Mouse (Mus musculus) MEL (cell line): ENCODE measurements around the gene Ddo. TPM values are rescaled to one million over a fixed set of nuclear protein-coding genes. Genes with fewer than 3 reads are reported as not detected.

ENCODE experiments used
- DNase-seq: peaks from one replicate; pipeline ENCODE4 v3.0.0; 2011; ENCODE audit warnings: low read depth, low spot score
- H3K27ac ChIP-seq: 2 replicates; pipeline ENCODE4 v1.5.1; 2012; ENCODE audit warnings: low read depth, mild to moderate bottlenecking, control low read depth, low read length, moderate library complexity; ENCODE audit not compliant: control insufficient read depth
- H3K27me3 ChIP-seq, 2 experiments: fragments of 150-350 bp in 1 of 2; sonication (generic) in 1 of 2; 2 replicates each; pipeline ENCODE4 v1.6.1; 2012; ENCODE audit warnings: low read length in 2 of 2, mild to moderate bottlenecking in 2 of 2, improper control_type of control experiment in 1 of 2, moderate library complexity in 1 of 2; ENCODE audit not compliant: insufficient read depth in 2 of 2, control insufficient read depth in 1 of 2
- H3K36me3 ChIP-seq, 2 experiments: 2 replicates each; pipeline ENCODE4 v1.6.1; 2012 to 2014; ENCODE audit warnings: low read length in 2 of 2, improper control_type of control experiment in 1 of 2, inconsistent platforms in 1 of 2, mild to moderate bottlenecking in 1 of 2; ENCODE audit not compliant: insufficient read depth in 2 of 2, control insufficient read depth in 1 of 2
- H3K4me1 ChIP-seq, 2 experiments: fragments of 150-350 bp in 1 of 2; sonication (generic) in 1 of 2; 2 replicates each; pipeline ENCODE4 v1.6.1; 2012; ENCODE audit warnings: low read length in 2 of 2, improper control_type of control experiment in 1 of 2, mild to moderate bottlenecking in 1 of 2; ENCODE audit not compliant: insufficient read depth in 2 of 2, control insufficient read depth in 1 of 2
- H3K4me3 ChIP-seq, 2 experiments: fragments of 150-350 bp in 1 of 2; sonication (generic) in 1 of 2; 2 replicates each; pipeline ENCODE4 v1.5.1; 2012; ENCODE audit warnings: low read depth in 2 of 2, low read length in 2 of 2, mild to moderate bottlenecking in 2 of 2, moderate library complexity in 2 of 2, control low read depth in 1 of 2, improper control_type of control experiment in 1 of 2; ENCODE audit not compliant: control insufficient read depth in 1 of 2, insufficient read depth in 1 of 2
- H3K79me2 ChIP-seq: 2 replicates; pipeline ENCODE4 v1.6.1; 2012; ENCODE audit warnings: mild to moderate bottlenecking, low read length, moderate library complexity; ENCODE audit not compliant: control insufficient read depth, poor library complexity, insufficient read depth
- H3K9ac ChIP-seq: 2 replicates; pipeline ENCODE4 v1.6.1; 2012; ENCODE audit warnings: low read depth, mild to moderate bottlenecking, control low read depth, low read length, moderate library complexity; ENCODE audit not compliant: control insufficient read depth, poor library complexity, severe bottlenecking
- H3K9me3 ChIP-seq: fragments of 150-350 bp; sonication (generic); replicated peaks from 2 replicates; pipeline ENCODE4 v1.6.1; 2012; ENCODE audit warnings: mild to moderate bottlenecking, low read length, improper control_type of control experiment, moderate library complexity; ENCODE audit not compliant: insufficient read depth
- CHD1 ChIP-seq: IDR thresholded peaks from 2 replicates; pipeline ENCODE4 v1.6.1; 2012; ENCODE audit warnings: low read depth, mild to moderate bottlenecking, inconsistent platforms, low read length, improper control_type of control experiment
- CTCF ChIP-seq, 3 experiments: IDR thresholded peaks in 2 of 3; conservative IDR thresholded peaks in 1 of 3; 2 replicates each; pipeline ENCODE4 v1.5.1; 2011 to 2012; ENCODE audit warnings: low read length in 3 of 3, low read depth in 2 of 3, mild to moderate bottlenecking in 2 of 3, improper control_type of control experiment in 1 of 3, inconsistent platforms in 1 of 3, mixed read lengths in 1 of 3, moderate library complexity in 1 of 3; ENCODE audit not compliant: control insufficient read depth in 1 of 3, insufficient read depth in 1 of 3, poor library complexity in 1 of 3, severe bottlenecking in 1 of 3
- E2F4 ChIP-seq: IDR thresholded peaks from 2 replicates; pipeline ENCODE4 v1.6.1; 2011; ENCODE audit warnings: low read depth, low read length, improper control_type of control experiment, borderline replicate concordance
- ELF1 ChIP-seq: IDR thresholded peaks from 2 replicates; pipeline ENCODE4 v1.6.1; 2014; ENCODE audit warnings: low read depth, mild to moderate bottlenecking, inconsistent platforms, low read length, improper control_type of control experiment, moderate library complexity
- GABPA ChIP-seq: IDR thresholded peaks from 2 replicates; pipeline ENCODE4 v1.6.1; 2012; ENCODE audit warnings: low read depth, mild to moderate bottlenecking, inconsistent platforms, low read length, improper control_type of control experiment, moderate library complexity
- KAT2A ChIP-seq: conservative IDR thresholded peaks from 2 replicates; pipeline ENCODE4 v1.6.1; 2012; ENCODE audit warnings: low read depth, low read length, improper control_type of control experiment, inconsistent platforms
- MAFK ChIP-seq: IDR thresholded peaks from 2 replicates; pipeline ENCODE4 v1.6.1; 2011; ENCODE audit warnings: low read depth, mild to moderate bottlenecking, low read length, improper control_type of control experiment, borderline replicate concordance
- MAX ChIP-seq: IDR thresholded peaks from 2 replicates; pipeline ENCODE4 v1.6.1; 2011; ENCODE audit warnings: low read length, improper control_type of control experiment
- MXI1 ChIP-seq: IDR thresholded peaks from 2 replicates; pipeline ENCODE4 v1.6.1; 2011; ENCODE audit warnings: mild to moderate bottlenecking, low read depth, low read length, improper control_type of control experiment
- MYB ChIP-seq: IDR thresholded peaks from 2 replicates; pipeline ENCODE4 v1.6.1; 2011; ENCODE audit warnings: mild to moderate bottlenecking, low read depth, low read length, improper control_type of control experiment
- MYC ChIP-seq: IDR thresholded peaks from 2 replicates; pipeline ENCODE4 v1.6.1; 2011; ENCODE audit warnings: low read depth, mild to moderate bottlenecking, low read length, improper control_type of control experiment, moderate library complexity
- NRF1 ChIP-seq: IDR thresholded peaks from 2 replicates; pipeline ENCODE4 v1.6.1; 2014; ENCODE audit warnings: low read depth, mild to moderate bottlenecking, inconsistent platforms, low read length, improper control_type of control experiment, moderate library complexity; ENCODE audit not compliant: poor library complexity, insufficient read depth, severe bottlenecking
- POLR2A ChIP-seq, 2 experiments: IDR thresholded peaks; 2 replicates each; pipeline ENCODE4 v1.6.1; 2011 to 2012; ENCODE audit warnings: low read length in 2 of 2, mild to moderate bottlenecking in 2 of 2, control low read depth in 1 of 2, improper control_type of control experiment in 1 of 2, low read depth in 1 of 2, moderate library complexity in 1 of 2; ENCODE audit not compliant: control insufficient read depth in 1 of 2, insufficient read depth in 1 of 2, poor library complexity in 1 of 2
- POLR2AphosphoS5 ChIP-seq: IDR thresholded peaks from 2 replicates; pipeline ENCODE4 v1.6.1; 2012; ENCODE audit warnings: low read depth, borderline replicate concordance, mild to moderate bottlenecking, inconsistent platforms, low read length, moderate library complexity, mixed read lengths
- RAD21 ChIP-seq: IDR thresholded peaks from 2 replicates; pipeline ENCODE4 v1.6.1; 2011; ENCODE audit warnings: mild to moderate bottlenecking, low read depth, low read length, improper control_type of control experiment
- RCOR1 ChIP-seq: IDR thresholded peaks from 2 replicates; pipeline ENCODE4 v1.6.1; 2012; ENCODE audit warnings: low read depth, mild to moderate bottlenecking, inconsistent platforms, low read length, improper control_type of control experiment
- SIN3A ChIP-seq: IDR thresholded peaks from 2 replicates; pipeline ENCODE4 v1.6.1; 2012; ENCODE audit warnings: low read length, improper control_type of control experiment, inconsistent platforms
- SMC3 ChIP-seq: IDR thresholded peaks from 2 replicates; pipeline ENCODE4 v1.6.1; 2011; ENCODE audit warnings: low read depth, low read length, improper control_type of control experiment
- TBP ChIP-seq: IDR thresholded peaks from 2 replicates; pipeline ENCODE4 v1.8.0; 2011; ENCODE audit warnings: low read depth, low read length, improper control_type of control experiment
- UBTF ChIP-seq: IDR thresholded peaks from 2 replicates; pipeline ENCODE4 v1.6.1; 2012; ENCODE audit warnings: low read depth, mild to moderate bottlenecking, inconsistent platforms, low read length, improper control_type of control experiment, moderate library complexity, borderline replicate concordance; ENCODE audit not compliant: insufficient read depth
- ZC3H11A ChIP-seq: IDR thresholded peaks from 2 replicates; pipeline ENCODE4 v1.6.1; 2012; ENCODE audit warnings: low read depth, mild to moderate bottlenecking, inconsistent platforms, low read length, improper control_type of control experiment
- ZKSCAN1 ChIP-seq: IDR thresholded peaks from 2 replicates; pipeline ENCODE4 v1.6.1; 2012; ENCODE audit warnings: low read depth, mild to moderate bottlenecking, inconsistent platforms, low read length, improper control_type of control experiment, moderate library complexity
- ZNF384 ChIP-seq: IDR thresholded peaks from 2 replicates; pipeline ENCODE4 v1.6.1; 2012; ENCODE audit warnings: low read depth, mild to moderate bottlenecking, inconsistent platforms, low read length, improper control_type of control experiment
- polyA plus RNA-seq, 2 experiments: library from polyadenylated mRNA; stranded (reverse) in 1 of 2; unstranded in 1 of 2; fragments of >175 nt in 1 of 2; fragments of >200 nt in 1 of 2; gene quantifications; 2 replicates each; pipeline versions ENCODE4 v1.2.1 to v1.2.4; 2012; ENCODE audit warnings: low replicate concordance in 2 of 2, low read depth in 1 of 2; ENCODE audit not compliant: insufficient read length in 2 of 2, insufficient read depth in 1 of 2, missing spikeins in 1 of 2
- total RNA-seq: library from RNA; depleted of rRNA; stranded (reverse); fragments of 300-350 nt; gene quantifications from 2 replicates; pipeline ENCODE4 v1.2.3, GENCODE M21; 2012

The Ddo gene
- total and polyA plus RNA-seq, 3 experiments: 0.04 TPM; not detected in 2

DNA sequence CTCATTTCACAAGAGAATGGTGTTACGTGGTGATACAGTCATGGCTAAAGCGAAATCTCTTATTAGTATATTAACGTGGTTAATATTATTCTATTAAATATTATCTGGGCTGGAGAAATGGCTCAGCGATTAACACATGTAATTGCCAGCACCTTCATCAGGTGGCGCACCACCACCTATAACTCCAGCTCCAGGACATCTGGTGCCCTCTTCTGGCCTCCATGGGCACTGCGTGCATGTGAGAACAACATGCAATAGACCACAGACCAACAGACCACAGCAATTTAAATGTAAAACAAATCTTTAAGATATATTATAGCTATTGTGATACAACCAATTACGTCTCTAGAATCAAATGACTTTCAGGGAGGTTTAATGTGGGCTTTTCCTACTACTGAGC, 671 bp upstream of the Ddo start:
- H3K9me3 ChIP-seq: no peaks in the 10 kb centered on the region
- H3K9ac ChIP-seq: no peak overlapping the region
- no peak overlapping the region for H3K27ac ChIP-seq
- peaks cover 0 to 1% of the 10 kb centered on the region in 2 experiments; a peak in 2 of 4 replicates for H3K27me3 ChIP-seq
- peak; percentile 73 for DNase-seq
- TF ChIP-seq CTCF (IDR thresholded peaks at IDR 0.05 in 2 of 3, conservative IDR thresholded peaks at IDR 0.05 in 1 of 3; ENCODE audit: control insufficient read depth in 1 of 3, insufficient read depth in 1 of 3, low read depth in 2 of 3, low read length in 3 of 3, poor library complexity in 1 of 3, severe bottlenecking in 1 of 3) (peak; percentile 70 to 99 (median 88)), CHD1 (no peak), SIN3A (no peak), UBTF (no peak), TBP (0 out of 2 replicates have a peak, but pooled peaks have one; percentile 24), KAT2A (no peak), POLR2AphosphoS5 (no peak), RAD21 (peak; percentile 55), ZC3H11A (peak; percentile 36; the same call in 1 of the 2 replicates), SMC3 (peak; percentile 59)
- no peaks in the 10 kb centered on the region for H3K36me3 ChIP-seq
- H3K4me1 ChIP-seq: no peaks in the 10 kb centered on the region
- H3K4me3 ChIP-seq: no peak overlapping the region
- H3K79me2 ChIP-seq: no peaks in the 10 kb centered on the region

DNA sequence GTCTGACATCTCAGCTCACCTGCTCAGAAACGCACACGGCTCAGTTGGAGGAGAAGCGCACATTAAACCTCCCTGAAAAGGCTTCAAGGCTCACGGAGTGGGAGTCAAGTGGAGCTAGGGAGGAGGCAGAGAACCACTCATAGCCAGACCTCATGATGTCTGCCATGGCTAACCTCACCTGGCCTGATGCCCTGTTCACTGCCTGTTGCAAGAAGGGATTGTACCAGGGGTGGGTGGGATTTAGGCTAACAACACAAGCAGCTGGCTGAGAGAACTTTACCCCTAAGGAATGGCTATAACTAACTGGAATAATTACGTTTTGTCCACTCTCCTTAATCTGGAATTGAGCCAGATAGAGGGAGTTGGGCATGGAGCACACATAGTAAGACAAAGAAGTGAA, 646 bp downstream of the Ddo start:
- TF ChIP-seq POLR2A (IDR thresholded peaks at IDR 0.05; ENCODE audit: control insufficient read depth in 1 of 2, insufficient read depth in 1 of 2, low read depth in 1 of 2, low read length in 2 of 2, poor library complexity in 1 of 2): no peak
- TF ChIP-seq MAX: no peak
- no peak for TF ChIP-seq NRF1
- TF ChIP-seq ZKSCAN1: no peak
- TF ChIP-seq RCOR1: no peak
- H3K27me3 ChIP-seq: peaks cover 0 to 1% of the 10 kb centered on the region in 2 experiments; a peak in 1 of 4 replicates
- no peaks in the 10 kb centered on the region for H3K9me3 ChIP-seq
- H3K4me3 ChIP-seq: no peak overlapping the region
- no peak overlapping the region for H3K27ac ChIP-seq
- H3K4me1 ChIP-seq: no peaks in the 10 kb centered on the region
- H3K79me2 ChIP-seq: no peaks in the 10 kb centered on the region
- no peaks in the 10 kb centered on the region for H3K36me3 ChIP-seq
- no peak for DNase-seq
- no peak overlapping the region for H3K9ac ChIP-seq

DNA sequence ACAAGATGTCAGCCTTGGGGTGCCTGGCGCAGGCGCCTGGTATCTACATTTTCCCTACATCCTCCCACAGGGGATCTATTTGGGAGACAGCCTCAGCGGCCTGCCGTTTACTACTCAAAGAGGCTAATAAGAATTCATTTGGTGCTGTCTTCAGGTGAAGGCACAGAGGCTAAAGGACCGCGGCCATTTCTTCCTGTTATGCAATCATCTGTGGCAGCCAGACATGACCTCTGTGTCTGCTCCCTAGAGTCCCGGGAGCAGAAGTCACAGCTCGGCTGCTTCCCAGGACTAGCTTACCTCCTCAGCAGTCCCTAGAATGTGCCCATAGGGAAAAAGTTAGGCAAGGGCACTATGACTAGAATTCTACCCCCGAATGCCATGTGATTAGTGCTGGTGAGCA, 1.1 kb downstream of the Ddo start:
- H3K9ac ChIP-seq: no peak overlapping the region
- no peak for TF ChIP-seq UBTF
- TF ChIP-seq MAFK: no peak
- no peak for TF ChIP-seq MYB
- no peak for TF ChIP-seq ELF1
- no peak for TF ChIP-seq POLR2A (IDR thresholded peaks at IDR 0.05; ENCODE audit: control insufficient read depth in 1 of 2, insufficient read depth in 1 of 2, low read depth in 1 of 2, low read length in 2 of 2, poor library complexity in 1 of 2)
- TF ChIP-seq MAX: no peak
- no peak for TF ChIP-seq TBP
- TF ChIP-seq MYC: no peak
- TF ChIP-seq E2F4: no peak
- TF ChIP-seq MXI1: no peak
- no peak for TF ChIP-seq GABPA
- no peak for TF ChIP-seq ZNF384
- DNase-seq: no peak
- no peak overlapping the region for H3K27ac ChIP-seq
- no peaks in the 10 kb centered on the region for H3K9me3 ChIP-seq
- no peaks in the 10 kb centered on the region for H3K79me2 ChIP-seq
- peaks cover 0 to 1% of the 10 kb centered on the region in 2 experiments; a peak in 1 of 4 replicates for H3K27me3 ChIP-seq
- no peak overlapping the region for H3K4me3 ChIP-seq
- H3K4me1 ChIP-seq: no peaks in the 10 kb centered on the region
- H3K36me3 ChIP-seq: no peaks in the 10 kb centered on the region
